Mouse (Mus musculus) thymus, adult 2 months (tissue): ENCODE measurements at regions not wholly inside any gene's neighbourhood (a gene's known extent, or its start where the extent isn't known, plus 50 kb on each side); places are given as distances from the start of the nearest gene placed in this dataset.

Source experiments
- CTCF ChIP-seq: fragments of 200-500 bp; IDR thresholded peaks from 2 replicates; pipeline ENCODE4 v1.5.1; 2012; ENCODE audit warnings: mild to moderate bottlenecking, control low read depth, low read length, moderate library complexity, borderline replicate concordance; ENCODE audit not compliant: control insufficient read depth, poor library complexity, insufficient read depth; ENCODE audit errors: extremely low read depth
- POLR2A ChIP-seq: fragments of 200-500 bp; IDR thresholded peaks from 2 replicates; pipeline ENCODE4 v1.6.1; 2012; ENCODE audit warnings: mild to moderate bottlenecking, low read length, control low read depth, moderate library complexity; ENCODE audit not compliant: control insufficient read depth, poor library complexity, insufficient read depth; ENCODE audit errors: extremely low read depth

- TF ChIP-seq POLR2A (no peak), CTCF (no peak)
Measured at GRCm38 (mm10) chr3:54630254-54630653, 62.4 kb upstream of the Supt20 start.
